Mouse (Mus musculus): Measurements from ENCODE around the gene Pacs2.
A peak's percentile ranks its signal among the peaks of the same experiment; 100 is the strongest.

The Pacs2 gene

GRCm38 (mm10) chr12:113012443-113012842, 1.9 kb upstream of the Pacs2 start:
- no peak for DNase-seq (ENCODE audit: low spot score in 2 of 2)

GRCm38 (mm10) chr12:113013021-113013491, 1.3 kb upstream of the Pacs2 start:
- DNase-seq (ENCODE audit: low spot score in 2 of 2) = no peak

GRCm38 (mm10) chr12:113014561-113015556, 551 bp downstream of the Pacs2 start:
- DNase-seq (ENCODE audit: low spot score in 2 of 2) = peak in 1 of 2 experiments; percentile 44

- DNase-seq (ENCODE audit: low spot score in 2 of 2) = no peak
These were observed 1.6 kb downstream of the Pacs2 start for GRCm38 (mm10) chr12:113015956-113016355.

GRCm38 (mm10) chr12:113016976-113017375, 2.7 kb downstream of the Pacs2 start:
- DNase-seq (ENCODE audit: low spot score in 2 of 2) = no peak

- DNase-seq (ENCODE audit: low spot score in 2 of 2) = no peak
These were observed 3.2 kb downstream of the Pacs2 start for GRCm38 (mm10) chr12:113017429-113017984.

- no peak for DNase-seq (ENCODE audit: low spot score in 2 of 2)
These were observed 4.5 kb downstream of the Pacs2 start for GRCm38 (mm10) chr12:113018763-113019162.

- no peak for DNase-seq (ENCODE audit: low spot score in 2 of 2)
These were observed 7.2 kb downstream of the Pacs2 start for GRCm38 (mm10) chr12:113021488-113021887.

- DNase-seq (ENCODE audit: low spot score in 2 of 2) = no peak
These were observed 8.8 kb downstream of the Pacs2 start for GRCm38 (mm10) chr12:113023082-113023481.

- DNase-seq (ENCODE audit: low spot score in 2 of 2) = no peak
These were observed 12.2 kb downstream of the Pacs2 start for GRCm38 (mm10) chr12:113026557-113026956.

GRCm38 (mm10) chr12:113027495-113027894, 13.2 kb downstream of the Pacs2 start:
- no peak for DNase-seq (ENCODE audit: low spot score in 2 of 2)

- DNase-seq (ENCODE audit: low spot score in 2 of 2) = no peak
These were observed 13.8 kb downstream of the Pacs2 start for GRCm38 (mm10) chr12:113028067-113028466.

GRCm38 (mm10) chr12:113028898-113029297, 14.6 kb downstream of the Pacs2 start:
- no peak for DNase-seq (ENCODE audit: low spot score in 2 of 2)

- DNase-seq (ENCODE audit: low spot score in 2 of 2) = no peak
These were observed 15.7 kb downstream of the Pacs2 start for GRCm38 (mm10) chr12:113030046-113030445.

GRCm38 (mm10) chr12:113030993-113031392, 16.7 kb downstream of the Pacs2 start:
- no peak for DNase-seq (ENCODE audit: low spot score in 2 of 2)

GRCm38 (mm10) chr12:113031441-113031840, 17.1 kb downstream of the Pacs2 start:
- DNase-seq (ENCODE audit: low spot score in 2 of 2) = no peak

GRCm38 (mm10) chr12:113032296-113033250, 18.3 kb downstream of the Pacs2 start:
- DNase-seq (ENCODE audit: low spot score in 2 of 2) = peak in 1 of 2 experiments; percentile 54

- no peak for DNase-seq (ENCODE audit: low spot score in 2 of 2)
These were observed 20.8 kb downstream of the Pacs2 start for GRCm38 (mm10) chr12:113035093-113035492.

- DNase-seq (ENCODE audit: low spot score in 2 of 2) = no peak
These were observed 22.7 kb downstream of the Pacs2 start for GRCm38 (mm10) chr12:113036996-113037395.

GRCm38 (mm10) chr12:113038414-113038813, 24.1 kb downstream of the Pacs2 start:
- DNase-seq (ENCODE audit: low spot score in 2 of 2) = no peak

Measured in urinary bladder, postnatal 4 days (tissue).